Mouse (Mus musculus): ENCODE data around the gene Gm3020.
"Not testable (repeated sequence)": the region's sequence is repeated elsewhere in the genome, so short reads cannot be mapped to it uniquely, and the experiment has no call there.

Gm3020 gene

GRCm38 (mm10) chr14:3651730-3652129 is at the start of gene Gm3020:
Gene Gm3020 (plus strand): TSS chr14:3652030.
- not testable (repeated sequence) for DNase-seq (ENCODE audit: low spot score)

- not testable (repeated sequence) for DNase-seq (ENCODE audit: low spot score)
These were observed 17.6 kb upstream of the Gm3020 start, which contains the start of gene Gm3012 for GRCm38 (mm10) chr14:3634212-3634611. Gene Gm3012 (plus strand): TSS chr14:3634512.

GRCm38 (mm10) chr14:3688483-3688882 is 36.7 kb downstream of the Gm3020 start, which contains the start of gene Gm3043:
Gene Gm3043 (plus strand): TSS chr14:3688783.
- not testable (repeated sequence) for DNase-seq (ENCODE audit: low spot score)

Measured in layer of hippocampus, adult 11-12 months (tissue).